Mouse (Mus musculus) spleen, adult 2 months (tissue): ENCODE data around the gene Slc3a2.

Experiments
- CTCF ChIP-seq: fragments of 200-500 bp; IDR thresholded peaks from 2 replicates; pipeline ENCODE4 v1.5.1; 2011; ENCODE audit warnings: mild to moderate bottlenecking, inconsistent platforms; ENCODE audit not compliant: insufficient read depth, insufficient read length, insufficient replicate concordance; ENCODE audit errors: extremely low read depth
- POLR2A ChIP-seq: fragments of 200-500 bp; IDR thresholded peaks from 2 replicates; pipeline ENCODE4 v1.6.1; 2011; ENCODE audit warnings: low read depth, low read length, inconsistent platforms

- TF ChIP-seq CTCF: no peak
- no peak for TF ChIP-seq POLR2A
Observed at GRCm38 (mm10) chr19:8755652-8756051, 32.5 kb upstream of the Slc3a2 start.
